Mouse (Mus musculus) kidney, adult 2 months (tissue): ENCODE measurements around the gene Crk.

Experiments
- CTCF ChIP-seq: fragments of 200-500 bp; conservative IDR thresholded peaks from 2 replicates; pipeline ENCODE4 v1.5.1; 2011; ENCODE audit warnings: low read depth, mild to moderate bottlenecking, control low read depth, low read length, moderate library complexity, mixed read lengths; ENCODE audit not compliant: insufficient read depth, insufficient read length
- POLR2A ChIP-seq: fragments of 200-500 bp; IDR thresholded peaks from one replicate; pipeline ENCODE4 v1.6.1; 2011; ENCODE audit warnings: low read depth, low read length, control low read depth

GRCm38 (mm10) chr11:75669176-75669852 lies 9.7 kb upstream of the Crk start:
- TF ChIP-seq CTCF (no peak), POLR2A (no peak)
